Mouse (Mus musculus): ENCODE data around the gene Suclg2. TPM values are rescaled to one million over a fixed set of nuclear protein-coding genes. Genes with fewer than 3 reads are reported as not detected.
"Not testable (repeated sequence)": the region's sequence is repeated elsewhere in the genome, so short reads cannot be mapped to it uniquely, and the experiment has no call there.

Suclg2 gene
- polyA plus RNA-seq, 1 experiment from 2014 or later = 17.6 TPM

DNA sequence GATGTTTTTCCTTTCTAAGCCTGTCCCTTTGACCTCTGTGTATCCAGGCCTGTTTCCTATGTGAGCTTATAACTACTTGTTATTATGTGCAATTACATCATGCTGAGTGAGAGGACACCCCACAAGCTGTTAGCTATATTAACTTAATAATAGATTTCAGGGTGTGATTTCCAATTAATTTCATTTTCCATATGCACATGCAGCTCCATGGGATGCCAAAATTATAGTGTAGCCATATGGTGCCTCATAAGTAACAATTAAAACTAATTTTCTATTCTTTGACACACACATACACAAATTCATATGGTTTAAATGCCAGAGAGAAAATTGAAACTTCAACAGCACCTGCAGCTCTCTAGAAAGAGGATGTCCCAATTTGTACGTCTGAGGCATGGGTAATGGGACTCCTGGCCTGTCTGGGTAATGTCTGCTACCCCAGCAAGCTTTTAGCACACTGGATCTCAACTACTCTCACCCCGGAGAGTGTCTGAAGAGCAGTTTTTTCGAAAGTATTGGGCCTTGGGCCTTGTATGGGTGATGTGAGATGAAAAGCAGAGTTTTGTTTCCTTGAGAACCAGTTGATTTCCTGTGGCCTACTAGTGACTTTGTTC lies 106.1 kb downstream of the Suclg2 start:
- Histone ChIP-seq H3K27me3 (no peaks in the 10 kb centered on the region), H3K9ac (replicated peaks) (no peak overlapping the region), H3K4me3 (replicated peaks) (no peak overlapping the region), H3K4me2 (replicated peaks) (no peak overlapping the region), H3K36me3 (no peaks in the 10 kb centered on the region), H3K4me1 (replicated peaks) (0 out of 2 replicates have a peak, but pooled peaks cover 3% of the 10 kb centered on the region), H3K27ac (no peak overlapping the region), H3K9me3 (no peaks in the 10 kb centered on the region)
- ATAC-seq = no peak
- WGBS = 84% methylated on average over 3 of the region's 3 CpGs

DNA sequence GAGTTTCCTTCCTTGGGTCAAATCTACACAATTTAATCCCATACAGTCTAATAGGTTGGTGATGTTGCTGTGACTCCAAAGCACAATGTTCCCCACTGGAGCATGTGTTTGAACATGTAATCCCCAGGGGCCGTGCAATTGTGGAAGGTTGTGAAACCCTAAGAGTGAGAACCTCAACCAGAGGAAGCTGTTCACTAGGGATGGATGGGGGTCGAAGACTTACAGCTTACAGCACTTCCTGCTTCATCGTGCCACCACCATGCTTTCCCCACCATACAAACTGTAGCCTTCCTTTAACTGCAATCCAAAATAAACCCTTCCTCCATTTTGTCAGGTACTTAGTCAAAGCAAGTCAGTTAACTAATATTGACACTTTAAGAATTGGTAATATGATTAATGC lies 107.5 kb downstream of the Suclg2 start:
- 97% methylated on average over 3 of the region's 3 CpGs for WGBS

DNA sequence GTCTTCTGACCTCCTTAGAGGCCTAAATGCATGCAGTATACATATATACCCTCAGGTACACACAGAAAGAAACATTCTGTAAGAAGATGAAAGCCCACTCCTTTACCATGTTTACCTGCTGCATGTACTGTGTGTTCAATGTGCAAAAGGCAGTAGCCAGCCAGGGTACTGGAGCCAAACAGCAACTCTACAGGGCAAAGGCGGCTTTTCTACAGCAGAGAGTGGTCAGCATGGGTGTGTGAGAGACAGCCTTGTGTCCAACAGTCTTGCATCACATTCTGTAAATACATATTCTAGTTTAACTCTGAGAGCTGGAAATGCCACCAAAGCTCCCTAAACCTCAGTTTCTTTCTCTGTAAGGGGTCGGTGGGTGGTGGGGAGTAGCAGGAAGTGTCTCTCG lies 110.5 kb downstream of the Suclg2 start:
- no peak for ATAC-seq
- H3K4me3 ChIP-seq (replicated peaks) = no peak overlapping the region
- H3K9ac ChIP-seq (replicated peaks) = no peak overlapping the region
- 0 out of 2 replicates have a peak, but pooled peaks cover 3% of the 10 kb centered on the region for H3K4me1 ChIP-seq (replicated peaks)
- 96% methylated on average over 3 of the region's 3 CpGs for WGBS
- no peak overlapping the region for H3K27ac ChIP-seq
- H3K4me2 ChIP-seq (replicated peaks) = no peak overlapping the region
- H3K27me3 ChIP-seq = no peaks in the 10 kb centered on the region
- no peaks in the 10 kb centered on the region for H3K9me3 ChIP-seq
- no peaks in the 10 kb centered on the region for H3K36me3 ChIP-seq

More for the DNA sequence above, 107.5 kb downstream of the Suclg2 start:
- H3K27me3 ChIP-seq = no peaks in the 10 kb centered on the region
- H3K27ac ChIP-seq = no peak overlapping the region
- no peaks in the 10 kb centered on the region for H3K36me3 ChIP-seq
- 0 out of 2 replicates have a peak, but pooled peaks cover 3% of the 10 kb centered on the region for H3K4me1 ChIP-seq (replicated peaks)
- H3K4me2 ChIP-seq (replicated peaks) = no peak overlapping the region
- no peaks in the 10 kb centered on the region for H3K9me3 ChIP-seq
- ATAC-seq = no peak
- H3K9ac ChIP-seq (replicated peaks) = no peak overlapping the region
- H3K4me3 ChIP-seq (replicated peaks) = no peak overlapping the region

DNA sequence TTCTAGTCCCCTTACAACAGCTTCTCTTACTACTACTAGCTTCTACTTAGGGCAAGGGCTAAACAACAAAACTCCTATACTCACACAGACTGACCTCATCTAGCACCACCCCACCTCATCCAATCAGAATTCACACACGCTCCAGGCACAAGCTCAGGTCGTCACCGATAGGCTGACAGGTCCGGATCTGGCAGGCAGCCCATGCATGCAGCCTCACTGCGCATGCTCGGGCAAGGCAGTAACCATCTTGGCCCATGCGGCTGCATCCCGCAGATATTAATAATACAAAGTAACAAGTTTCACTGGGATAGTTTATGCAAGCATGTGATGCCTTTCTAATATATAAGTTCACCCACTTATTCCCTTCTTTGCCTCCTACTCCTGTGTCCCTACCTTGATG lies 117.9 kb downstream of the Suclg2 start:
- not testable (repeated sequence) for H3K27ac ChIP-seq; H3K9me3 ChIP-seq; ATAC-seq; H3K9ac ChIP-seq (replicated peaks); H3K27me3 ChIP-seq; H3K4me3 ChIP-seq (replicated peaks); H3K4me1 ChIP-seq (replicated peaks); H3K36me3 ChIP-seq; H3K4me2 ChIP-seq (replicated peaks)
- 93% methylated on average over 8 of the region's 8 CpGs for WGBS

DNA sequence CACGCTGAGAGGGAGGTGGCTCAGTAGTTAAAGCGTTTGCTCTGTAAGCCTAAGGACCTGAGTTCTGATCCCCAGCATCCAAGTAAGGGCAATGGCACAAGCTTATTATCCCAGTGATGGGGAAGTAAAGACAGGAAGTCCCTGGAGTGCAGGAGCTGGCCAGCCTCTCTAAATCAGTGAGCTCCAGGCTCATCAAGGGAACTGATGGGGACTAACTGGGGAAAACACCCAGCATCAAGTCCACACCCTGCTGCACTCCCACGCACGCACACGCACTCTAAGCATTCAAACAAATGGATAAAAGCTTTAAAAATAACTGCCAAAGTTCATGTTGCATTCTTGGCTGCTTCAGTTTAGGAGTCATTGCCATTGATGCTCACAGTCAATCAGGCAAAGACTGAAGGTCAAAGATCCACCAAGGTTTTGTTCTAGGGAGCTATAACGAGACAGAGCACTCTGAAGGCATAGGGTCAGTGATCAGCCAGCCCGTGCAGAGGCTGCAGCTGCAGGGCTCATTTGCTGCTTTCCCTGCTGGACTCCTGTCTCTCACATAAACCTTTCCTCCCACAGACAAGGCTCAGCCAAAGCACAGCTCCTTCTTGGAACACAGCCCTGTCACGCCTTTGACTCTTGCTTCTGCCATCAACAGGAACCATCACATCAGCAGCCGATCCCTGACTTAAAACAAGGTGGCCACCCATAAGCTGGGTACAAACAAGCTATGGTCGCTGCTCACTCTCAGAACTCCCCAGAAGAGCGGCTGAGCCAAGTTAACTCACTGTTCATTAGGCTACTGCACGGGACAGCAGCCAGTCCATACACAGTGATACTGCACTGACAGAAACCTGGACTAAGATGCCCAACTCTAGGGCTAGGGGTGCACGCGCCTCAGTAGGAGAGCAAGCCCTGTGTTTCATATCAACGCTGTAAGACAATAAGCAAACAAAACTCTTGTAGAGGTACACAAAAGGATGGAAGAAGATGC lies 121.5 kb downstream of the Suclg2 start:
- Histone ChIP-seq H3K27me3 (no peaks in the 10 kb centered on the region), H3K4me2 (replicated peaks) (no peak overlapping the region), H3K4me3 (replicated peaks) (no peak overlapping the region), H3K4me1 (replicated peaks) (0 out of 2 replicates have a peak, but pooled peaks cover 8% of the 10 kb centered on the region), H3K27ac (no peak overlapping the region), H3K9ac (replicated peaks) (no peak overlapping the region), H3K9me3 (no peaks in the 10 kb centered on the region), H3K36me3 (no peaks in the 10 kb centered on the region)
- 79% methylated on average over 15 of the region's 15 CpGs for WGBS
- no peak for ATAC-seq

DNA sequence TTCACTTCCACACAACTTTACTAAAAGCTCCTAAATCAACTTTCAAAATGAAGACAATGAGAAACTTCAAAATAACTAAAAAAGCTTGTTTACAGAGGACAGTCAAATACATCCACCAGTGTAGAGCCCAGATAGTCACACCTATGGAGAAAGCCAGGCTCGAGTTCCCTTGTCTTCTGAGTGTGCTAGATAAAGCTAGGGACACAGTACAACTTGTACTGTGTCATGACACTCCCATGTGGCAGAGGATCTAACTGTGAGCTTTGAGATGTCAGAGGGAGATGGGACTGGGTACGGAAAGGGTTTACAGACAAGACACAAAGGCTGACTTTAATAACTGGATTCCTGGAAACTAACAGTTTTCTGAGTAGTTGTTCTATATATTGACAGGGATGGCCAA lies 122.7 kb downstream of the Suclg2 start:
- 83% methylated on average over 2 of the region's 2 CpGs for WGBS
- H3K4me2 ChIP-seq (replicated peaks) = no peak overlapping the region
- no peak overlapping the region for H3K27ac ChIP-seq
- H3K27me3 ChIP-seq = no peaks in the 10 kb centered on the region
- no peaks in the 10 kb centered on the region for H3K36me3 ChIP-seq
- no peak overlapping the region for H3K9ac ChIP-seq (replicated peaks)
- no peaks in the 10 kb centered on the region for H3K9me3 ChIP-seq
- no peak for ATAC-seq
- no peak overlapping the region for H3K4me3 ChIP-seq (replicated peaks)
- H3K4me1 ChIP-seq (replicated peaks) = 0 out of 2 replicates have a peak, but pooled peaks cover 8% of the 10 kb centered on the region

DNA sequence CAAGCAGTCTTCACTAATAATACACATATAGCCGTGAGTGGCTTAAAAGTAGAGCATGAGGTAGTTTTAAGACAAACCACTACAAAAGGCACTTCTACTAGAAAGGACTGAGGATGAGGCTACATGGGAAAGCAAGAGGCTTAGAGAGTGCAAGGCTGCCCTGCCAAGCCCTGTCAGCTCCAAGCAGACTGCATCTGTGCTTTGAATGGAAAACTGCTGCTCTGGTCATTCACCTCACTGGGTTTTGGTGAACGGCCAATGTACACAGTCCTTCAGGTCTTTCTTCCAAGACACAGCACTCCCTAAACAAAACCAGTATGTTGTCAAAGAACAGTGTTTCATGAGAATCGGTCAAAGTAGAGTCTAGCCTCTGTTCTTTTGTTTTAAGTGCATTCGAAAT lies 124.4 kb downstream of the Suclg2 start:
- Histone ChIP-seq H3K27me3 (no peaks in the 10 kb centered on the region), H3K4me3 (replicated peaks) (no peak overlapping the region), H3K27ac (no peak overlapping the region), H3K9me3 (no peaks in the 10 kb centered on the region), H3K36me3 (no peaks in the 10 kb centered on the region), H3K4me1 (replicated peaks) (peaks cover 11% of the 10 kb centered on the region; the same call in 1 of the 2 replicates), H3K4me2 (replicated peaks) (no peak overlapping the region), H3K9ac (replicated peaks) (no peak overlapping the region)
- no peak for ATAC-seq
- 82% methylated on average over 4 of the region's 4 CpGs for WGBS

DNA sequence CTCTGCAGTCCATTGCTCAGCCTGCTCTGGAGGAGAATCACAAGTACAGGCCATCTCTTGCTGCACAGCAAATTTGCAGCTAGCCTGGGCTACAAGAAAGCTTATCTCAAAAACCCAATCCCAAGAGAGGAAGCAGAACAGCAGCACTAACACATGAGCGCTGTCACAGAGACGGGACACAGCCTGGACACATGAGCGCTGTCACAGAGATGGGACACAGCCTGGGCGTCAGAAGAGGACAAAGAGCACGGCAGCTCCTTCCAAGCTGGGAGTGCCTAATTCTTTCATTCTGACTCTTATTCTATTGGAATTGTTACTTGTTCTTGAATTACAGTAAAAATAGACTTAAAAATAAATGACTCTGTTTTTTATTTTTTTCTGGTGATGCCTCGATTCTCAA lies 126.2 kb downstream of the Suclg2 start:
- ATAC-seq = no peak
- 90% methylated on average over 6 of the region's 6 CpGs for WGBS
- Histone ChIP-seq H3K4me1 (replicated peaks) (peaks cover 11% of the 10 kb centered on the region; the same call in 1 of the 2 replicates), H3K27me3 (no peaks in the 10 kb centered on the region), H3K9me3 (no peaks in the 10 kb centered on the region), H3K4me3 (replicated peaks) (no peak overlapping the region), H3K36me3 (no peaks in the 10 kb centered on the region), H3K9ac (replicated peaks) (no peak overlapping the region), H3K27ac (no peak overlapping the region), H3K4me2 (replicated peaks) (no peak overlapping the region)

DNA sequence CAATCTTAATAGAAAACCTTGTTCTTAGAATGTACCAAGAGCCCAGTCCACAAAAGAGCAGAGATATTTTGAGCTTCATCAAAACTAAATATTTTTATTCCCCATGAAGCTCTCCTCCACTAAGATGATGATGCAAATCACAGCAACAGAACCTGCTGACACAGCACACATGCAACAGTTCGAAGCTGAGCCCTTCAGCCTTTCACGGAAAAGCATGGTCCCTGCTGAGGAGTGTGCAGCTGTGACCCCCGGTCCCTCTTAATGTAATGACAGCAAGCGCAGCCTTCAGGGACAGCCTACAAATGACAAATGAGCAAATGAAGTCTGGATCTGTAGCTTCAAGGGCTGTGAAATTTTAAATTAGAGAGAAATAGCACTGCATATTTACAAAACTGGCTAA lies 128.1 kb downstream of the Suclg2 start:
- H3K4me3 ChIP-seq (replicated peaks) = no peak overlapping the region
- peaks cover 7% of the 10 kb centered on the region; the same call in 1 of the 2 replicates for H3K4me1 ChIP-seq (replicated peaks)
- H3K4me2 ChIP-seq (replicated peaks) = no peak overlapping the region
- 21% methylated on average over 4 of the region's 4 CpGs for WGBS
- no peaks in the 10 kb centered on the region for H3K27me3 ChIP-seq
- no peak overlapping the region for H3K9ac ChIP-seq (replicated peaks)
- H3K27ac ChIP-seq = no peak overlapping the region
- ATAC-seq = no peak
- no peaks in the 10 kb centered on the region for H3K9me3 ChIP-seq
- no peaks in the 10 kb centered on the region for H3K36me3 ChIP-seq

DNA sequence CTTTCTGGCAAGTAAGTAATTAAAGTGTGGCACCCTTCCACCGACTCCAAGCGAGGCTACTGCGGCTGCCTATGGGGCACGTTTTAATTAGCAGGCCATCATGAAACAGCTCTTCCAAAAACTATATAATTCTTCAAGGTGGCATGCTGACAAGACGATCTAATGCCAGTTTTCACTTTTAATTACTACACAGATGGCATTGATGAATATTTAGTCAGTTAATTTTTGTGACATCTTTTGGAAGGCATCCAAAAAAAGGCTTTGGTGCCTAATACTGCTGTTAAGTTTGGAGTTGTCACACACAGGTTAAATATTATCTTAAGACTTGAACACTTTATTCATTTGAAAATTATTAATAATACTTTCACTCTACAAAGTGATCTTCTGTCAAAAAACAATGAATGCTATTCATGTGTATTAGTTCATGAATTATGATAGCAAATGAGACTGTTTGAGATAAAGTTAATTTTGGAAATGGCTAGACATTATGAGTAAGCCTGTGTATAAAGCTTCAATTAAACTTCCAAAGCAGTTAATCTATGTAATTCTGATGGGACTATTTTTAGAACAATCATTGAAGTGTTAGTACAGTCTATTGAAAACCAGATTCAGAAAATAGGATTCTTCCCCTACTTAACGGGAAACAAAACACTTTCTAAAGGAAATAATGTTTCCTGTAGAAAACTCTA lies 131.3 kb downstream of the Suclg2 start:
- H3K4me3 ChIP-seq (replicated peaks) = no peak overlapping the region

DNA sequence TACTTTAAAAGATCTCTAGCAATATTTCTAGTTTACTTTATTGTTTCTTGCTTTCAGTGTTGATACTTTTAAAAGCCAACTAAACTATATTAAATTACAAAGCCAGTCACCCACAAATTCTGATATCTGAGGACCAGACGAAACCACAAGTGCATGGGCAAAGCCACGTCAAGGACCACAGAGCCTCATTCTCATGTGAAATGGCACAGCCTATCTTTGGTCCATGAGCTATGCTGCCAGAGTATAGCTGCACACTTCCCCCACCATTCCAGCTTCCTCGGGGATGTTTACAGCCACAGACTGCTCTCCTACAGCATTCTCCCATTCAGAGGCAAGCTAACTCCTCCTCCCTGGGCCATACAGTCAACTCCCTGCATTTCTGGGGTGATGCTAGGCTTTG lies 136.7 kb downstream of the Suclg2 start:
- H3K36me3 ChIP-seq = no peaks in the 10 kb centered on the region
- H3K4me3 ChIP-seq (replicated peaks) = no peak overlapping the region
- H3K9ac ChIP-seq (replicated peaks) = no peak overlapping the region
- H3K9me3 ChIP-seq = no peaks in the 10 kb centered on the region
- no peak for ATAC-seq
- H3K4me2 ChIP-seq (replicated peaks) = no peak overlapping the region
- WGBS = 87% methylated on average over 3 of the region's 3 CpGs
- H3K4me1 ChIP-seq (replicated peaks) = no peaks in the 10 kb centered on the region
- no peak overlapping the region for H3K27ac ChIP-seq
- peaks cover 5% of the 10 kb centered on the region; the same call in 1 of the 2 replicates for H3K27me3 ChIP-seq

More for the DNA sequence above, 131.3 kb downstream of the Suclg2 start:
- ATAC-seq = no peak
- H3K36me3 ChIP-seq = no peaks in the 10 kb centered on the region
- no peak overlapping the region for H3K27ac ChIP-seq
- peaks cover 3% of the 10 kb centered on the region; the same call in 1 of the 2 replicates for H3K4me1 ChIP-seq (replicated peaks)
- H3K4me2 ChIP-seq (replicated peaks) = no peak overlapping the region
- no peaks in the 10 kb centered on the region for H3K9me3 ChIP-seq
- no peaks in the 10 kb centered on the region for H3K27me3 ChIP-seq
- no peak overlapping the region for H3K9ac ChIP-seq (replicated peaks)
- WGBS = 85% methylated on average over 6 of the region's 6 CpGs

DNA sequence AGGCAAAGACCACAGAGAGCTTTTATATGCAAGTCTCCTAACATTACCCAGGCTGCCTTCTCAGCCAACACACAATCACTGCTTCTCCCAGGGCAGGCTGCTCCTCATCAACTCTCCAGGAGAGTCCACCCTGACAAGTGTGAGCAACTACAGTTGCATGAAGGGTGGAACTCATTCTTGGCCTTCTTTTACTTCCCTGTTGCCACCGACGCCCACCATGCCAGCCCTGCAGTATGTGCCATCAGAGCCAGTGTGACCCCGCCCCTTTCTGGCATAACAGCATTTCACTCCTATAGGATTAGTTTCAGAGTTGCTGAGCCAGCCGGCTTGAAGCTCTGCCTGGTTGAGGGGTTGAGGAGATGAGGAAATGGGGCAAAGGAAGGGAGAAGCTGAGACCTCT lies 138.8 kb downstream of the Suclg2 start:
- Histone ChIP-seq H3K27ac (no peak overlapping the region), H3K4me3 (replicated peaks) (no peak overlapping the region), H3K27me3 (peaks cover 5% of the 10 kb centered on the region; the same call in 1 of the 2 replicates), H3K9ac (replicated peaks) (no peak overlapping the region), H3K4me2 (replicated peaks) (no peak overlapping the region), H3K4me1 (replicated peaks) (peaks cover 12% of the 10 kb centered on the region), H3K9me3 (no peaks in the 10 kb centered on the region), H3K36me3 (no peaks in the 10 kb centered on the region)
- no peak for ATAC-seq
- WGBS = 69% methylated on average over 4 of the region's 4 CpGs
